Mouse (Mus musculus): ENCODE measurements around the gene Riok1. TPM values are rescaled to one million over a fixed set of nuclear protein-coding genes. Genes with fewer than 3 reads are reported as not detected.

The Riok1 gene
- 50.4 and 55.9 TPM in 2 replicates for polyA plus RNA-seq (2016; fragmentation: Nextera tagmentation; extraction: Ambion mirVana)

DNA sequence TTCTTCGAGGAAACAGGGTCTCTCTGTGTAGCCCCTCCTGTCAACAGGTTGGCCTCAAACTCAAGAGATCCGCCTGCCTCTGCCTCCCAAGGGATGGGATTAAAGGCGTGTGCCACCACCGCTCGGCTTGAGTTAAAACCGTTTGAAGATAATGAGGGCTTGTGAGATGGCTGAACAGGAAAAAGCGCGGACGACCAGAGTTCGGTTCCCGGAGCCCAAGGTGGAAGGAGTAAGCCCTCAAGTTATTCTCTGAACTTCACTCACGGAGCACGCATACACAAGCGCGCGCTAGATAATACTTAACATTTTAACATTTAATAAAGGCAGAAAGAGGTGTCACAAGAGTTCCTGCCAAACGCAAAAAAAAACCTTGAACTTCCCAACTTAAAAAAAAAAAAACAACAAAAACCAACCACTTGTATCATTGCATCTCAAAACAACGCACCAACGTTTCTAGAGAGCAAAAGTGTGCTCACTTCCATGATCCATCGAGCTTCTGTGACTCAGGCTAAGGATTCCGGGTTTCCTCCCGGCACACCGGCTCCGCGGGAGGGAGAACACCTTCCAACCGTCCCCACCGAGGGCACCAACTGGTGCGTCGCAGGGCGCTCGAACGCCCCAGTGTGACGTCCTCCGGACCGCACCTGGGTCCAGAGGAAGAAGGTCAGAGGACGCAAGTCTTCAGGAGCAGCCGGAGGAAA lies at the start of gene Riok1:
Gene Riok1, plus strand, starts transcription at position 653 of the 701 bp plus-strand sequence.
- Histone ChIP-seq H3K27ac (peak within 1 kb of the TSS; percentile 85), H3K9me3 (no peaks in the 10 kb centered on the region), H3K4me1 (peaks cover 23% of the 10 kb centered on the region), H3K36me3 (replicated peaks) (peaks cover 21% of the 10 kb centered on the region), H3K4me3 (peak within 1 kb of the TSS; percentile 89), H3K27me3 (ENCODE audit: poor library complexity, severe bottlenecking) (no peaks in the 10 kb centered on the region)
- 13% methylated on average over 37 of the region's 37 CpGs for WGBS
- peak; percentile 18 for DNase-seq (ENCODE audit: extremely low spot score, low spot score)

GRCm38 (mm10) chr13:37989701-37990100 lies 47.1 kb upstream of the Riok1 start:
- Histone ChIP-seq H3K27ac (no peak overlapping the region), H3K27me3 (ENCODE audit: poor library complexity, severe bottlenecking) (no peaks in the 10 kb centered on the region), H3K36me3 (replicated peaks) (peaks cover 72% of the 10 kb centered on the region), H3K9me3 (no peaks in the 10 kb centered on the region), H3K4me3 (no peak overlapping the region), H3K4me1 (peaks cover 16% of the 10 kb centered on the region)
- DNase-seq (ENCODE audit: extremely low spot score, low spot score): no peak
- WGBS: 91% methylated on average over 8 of the region's 8 CpGs

GRCm38 (mm10) chr13:37992638-37993371 lies 44.0 kb upstream of the Riok1 start:
- H3K27me3 ChIP-seq (ENCODE audit: poor library complexity, severe bottlenecking): no peaks in the 10 kb centered on the region
- WGBS: 24% methylated on average over 10 of the region's 10 CpGs
- no peak for DNase-seq (ENCODE audit: extremely low spot score, low spot score)
- peak overlapping the region; percentile 94 for H3K4me3 ChIP-seq
- no peaks in the 10 kb centered on the region for H3K9me3 ChIP-seq
- peak overlapping the region; percentile 98 for H3K27ac ChIP-seq
- H3K36me3 ChIP-seq (replicated peaks): peaks cover 41% of the 10 kb centered on the region
- H3K4me1 ChIP-seq: peaks cover 18% of the 10 kb centered on the region

DNA sequence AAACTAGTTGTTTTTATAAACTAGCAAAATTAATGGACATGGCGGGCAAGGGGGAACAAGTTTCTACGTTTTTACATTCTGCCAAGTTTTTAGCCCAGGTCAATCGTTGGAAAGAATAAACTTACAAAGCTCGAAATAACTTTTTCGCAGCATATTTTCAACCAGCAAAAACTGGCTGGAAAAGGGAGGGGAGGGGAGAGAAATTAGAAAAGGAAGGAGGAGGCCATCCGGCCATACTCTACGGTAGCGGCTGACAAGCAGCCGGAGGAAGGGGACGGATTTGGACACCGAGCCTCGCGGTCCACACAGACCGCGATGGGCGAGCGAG lies 43.5 kb upstream of the Riok1 start:
- Histone ChIP-seq H3K27me3 (ENCODE audit: poor library complexity, severe bottlenecking) (no peaks in the 10 kb centered on the region), H3K27ac (peak overlapping the region; percentile 98), H3K36me3 (replicated peaks) (peaks cover 35% of the 10 kb centered on the region), H3K4me1 (peaks cover 18% of the 10 kb centered on the region), H3K4me3 (peak overlapping the region; percentile 94), H3K9me3 (no peaks in the 10 kb centered on the region)
- DNase-seq (ENCODE audit: extremely low spot score, low spot score): no peak
- under 1% methylated on average over 17 of the region's 17 CpGs for WGBS

- Histone ChIP-seq H3K4me3 (peak within 1 kb of the TSS; percentile 94), H3K27ac (peak within 1 kb of the TSS; percentile 98), H3K4me1 (peaks cover 18% of the 10 kb centered on the region), H3K9me3 (no peaks in the 10 kb centered on the region), H3K36me3 (replicated peaks) (peaks cover 30% of the 10 kb centered on the region), H3K27me3 (ENCODE audit: poor library complexity, severe bottlenecking) (no peaks in the 10 kb centered on the region)
- WGBS: under 1% methylated on average over 86 of the region's 89 CpGs
- DNase-seq (ENCODE audit: extremely low spot score, low spot score): peak; percentile 92
Measured at GRCm38 (mm10) chr13:37993704-37994404, 42.9 kb upstream of the Riok1 start, which contains the start of gene Ssr1. Gene Ssr1 (minus strand): TSS chr13:37994217.

GRCm38 (mm10) chr13:37994405-37994749 lies 42.4 kb upstream of the Riok1 start:
- peak overlapping the region; percentile 98 for H3K27ac ChIP-seq

DNA sequence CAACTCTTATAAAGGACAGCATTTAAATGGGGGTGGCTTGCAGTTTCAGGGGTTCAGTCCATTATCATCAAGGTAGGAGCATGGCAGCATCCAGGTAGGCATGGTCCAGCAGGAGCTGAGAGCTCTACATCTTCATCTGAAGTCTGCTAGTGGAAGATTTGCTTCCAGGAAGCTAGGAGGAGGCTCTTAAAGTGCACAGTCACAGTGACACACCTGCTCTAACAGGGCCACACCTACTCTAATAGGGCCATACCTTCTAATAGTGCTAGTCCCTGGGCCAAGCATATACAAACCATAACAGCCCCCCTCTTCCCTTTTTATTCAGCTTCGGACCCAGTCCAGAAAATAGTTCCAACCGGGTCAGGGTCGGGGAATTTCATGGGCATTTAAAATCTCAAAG lies 37.1 kb upstream of the Riok1 start:
- H3K4me1 ChIP-seq: peaks cover 1% of the 10 kb centered on the region
- H3K36me3 ChIP-seq (replicated peaks): no peaks in the 10 kb centered on the region
- no peak overlapping the region for H3K27ac ChIP-seq
- no peaks in the 10 kb centered on the region for H3K27me3 ChIP-seq (ENCODE audit: poor library complexity, severe bottlenecking)
- H3K9me3 ChIP-seq: no peaks in the 10 kb centered on the region
- no peak for DNase-seq (ENCODE audit: extremely low spot score, low spot score)
- no peak overlapping the region for H3K4me3 ChIP-seq
- 86% methylated on average over 3 of the region's 3 CpGs for WGBS

More at GRCm38 (mm10) chr13:37994405-37994749, 42.4 kb upstream of the Riok1 start:
- 21% methylated on average over 7 of the region's 7 CpGs for WGBS
- no peak for DNase-seq (ENCODE audit: extremely low spot score, low spot score)
- H3K27me3 ChIP-seq (ENCODE audit: poor library complexity, severe bottlenecking): no peaks in the 10 kb centered on the region
- no peaks in the 10 kb centered on the region for H3K9me3 ChIP-seq
- peaks cover 25% of the 10 kb centered on the region for H3K36me3 ChIP-seq (replicated peaks)
- H3K4me3 ChIP-seq: peak overlapping the region; percentile 94
- H3K4me1 ChIP-seq: peaks cover 18% of the 10 kb centered on the region

- WGBS: 38% methylated on average over 1 of the region's 1 CpGs
- no peaks in the 10 kb centered on the region for H3K9me3 ChIP-seq
- DNase-seq (ENCODE audit: extremely low spot score, low spot score): no peak
- H3K4me1 ChIP-seq: no peaks in the 10 kb centered on the region
- no peaks in the 10 kb centered on the region for H3K27me3 ChIP-seq (ENCODE audit: poor library complexity, severe bottlenecking)
- no peak overlapping the region for H3K27ac ChIP-seq
- no peaks in the 10 kb centered on the region for H3K36me3 ChIP-seq (replicated peaks)
- no peak overlapping the region for H3K4me3 ChIP-seq
Measured at GRCm38 (mm10) chr13:38002461-38002860, 34.3 kb upstream of the Riok1 start.

DNA sequence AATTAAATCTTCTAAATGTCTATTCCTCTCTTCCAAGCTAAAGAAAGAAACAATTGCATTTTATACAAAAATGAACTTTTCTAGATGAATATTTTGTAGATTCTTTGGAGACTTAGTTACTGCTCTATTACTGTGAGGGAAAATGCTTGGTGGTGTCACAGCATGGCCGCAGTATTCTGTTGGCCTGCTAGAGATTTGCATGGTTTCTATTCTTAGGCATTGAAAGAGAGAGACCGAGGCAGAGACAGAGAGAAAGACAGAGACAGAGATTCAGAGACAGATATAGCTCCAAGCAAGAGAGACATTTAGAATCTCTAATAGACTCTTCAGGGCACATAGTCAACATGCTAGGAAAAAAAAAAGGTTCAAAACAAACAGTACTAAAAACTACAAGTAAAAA lies 28.8 kb upstream of the Riok1 start:
- H3K4me3 ChIP-seq: no peak overlapping the region
- no peaks in the 10 kb centered on the region for H3K36me3 ChIP-seq (replicated peaks)
- no peak overlapping the region for H3K27ac ChIP-seq
- H3K27me3 ChIP-seq (ENCODE audit: poor library complexity, severe bottlenecking): no peaks in the 10 kb centered on the region
- H3K4me1 ChIP-seq: no peaks in the 10 kb centered on the region
- WGBS: 90% methylated on average over 2 of the region's 2 CpGs
- no peaks in the 10 kb centered on the region for H3K9me3 ChIP-seq
- DNase-seq (ENCODE audit: extremely low spot score, low spot score): no peak

DNA sequence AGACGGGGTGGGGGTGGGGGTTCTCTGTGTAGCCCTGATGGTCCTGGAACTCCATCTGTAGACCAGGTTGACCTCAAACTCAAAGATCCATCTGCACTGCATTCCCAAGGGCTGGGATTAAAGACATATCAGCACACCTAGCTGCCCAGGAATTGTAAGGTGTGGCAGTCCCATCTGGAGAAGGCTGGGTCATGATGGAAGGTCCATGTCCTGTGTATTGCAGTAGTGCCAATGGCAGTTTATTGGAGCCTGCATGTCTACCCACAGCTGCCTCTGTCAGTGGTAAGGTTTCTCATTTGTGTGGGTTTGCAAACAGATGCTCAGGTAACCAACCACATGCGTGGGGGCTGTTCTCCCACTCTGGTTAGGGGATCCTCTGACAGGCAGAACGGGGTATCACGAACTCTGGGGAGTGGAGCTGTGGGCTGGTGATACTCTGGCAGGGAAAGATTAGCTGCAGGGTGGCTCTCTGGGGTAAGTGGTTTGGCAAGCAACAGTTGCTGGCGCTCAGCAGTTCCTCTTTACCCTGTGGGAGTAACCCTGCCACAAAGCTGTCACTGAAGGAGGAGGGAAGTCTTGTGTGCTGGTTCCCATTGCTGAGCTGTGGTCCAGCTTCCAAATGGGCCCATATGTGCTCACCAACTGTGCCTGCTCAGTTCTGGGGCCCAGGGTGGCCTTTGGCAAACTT lies 26.9 kb upstream of the Riok1 start:
- no peaks in the 10 kb centered on the region for H3K36me3 ChIP-seq (replicated peaks)

GRCm38 (mm10) chr13:38010444-38010910 lies 26.3 kb upstream of the Riok1 start:
- Histone ChIP-seq H3K27ac (no peak overlapping the region), H3K4me3 (no peak overlapping the region)

More for the DNA sequence above, 26.9 kb upstream of the Riok1 start:
- Histone ChIP-seq H3K27ac (no peak overlapping the region), H3K27me3 (ENCODE audit: poor library complexity, severe bottlenecking) (no peaks in the 10 kb centered on the region), H3K4me3 (no peak overlapping the region), H3K9me3 (no peaks in the 10 kb centered on the region), H3K4me1 (no peaks in the 10 kb centered on the region)
- WGBS: 88% methylated on average over 5 of the region's 5 CpGs
- DNase-seq (ENCODE audit: extremely low spot score, low spot score): peak; percentile 8

GRCm38 (mm10) chr13:38012436-38012835 lies 24.4 kb upstream of the Riok1 start:
- no peak for DNase-seq (ENCODE audit: extremely low spot score, low spot score)
- H3K4me3 ChIP-seq: no peak overlapping the region
- no peaks in the 10 kb centered on the region for H3K4me1 ChIP-seq
- H3K36me3 ChIP-seq (replicated peaks): no peaks in the 10 kb centered on the region
- no peaks in the 10 kb centered on the region for H3K27me3 ChIP-seq (ENCODE audit: poor library complexity, severe bottlenecking)
- H3K27ac ChIP-seq: no peak overlapping the region
- H3K9me3 ChIP-seq: no peaks in the 10 kb centered on the region
- WGBS: 87% methylated on average over 5 of the region's 5 CpGs

More at GRCm38 (mm10) chr13:38010444-38010910, 26.3 kb upstream of the Riok1 start:
- Histone ChIP-seq H3K27me3 (ENCODE audit: poor library complexity, severe bottlenecking) (no peaks in the 10 kb centered on the region), H3K36me3 (replicated peaks) (no peaks in the 10 kb centered on the region), H3K4me1 (no peaks in the 10 kb centered on the region), H3K9me3 (no peaks in the 10 kb centered on the region)
- WGBS: 87% methylated on average over 5 of the region's 5 CpGs
- DNase-seq (ENCODE audit: extremely low spot score, low spot score): peak; percentile 13

Data from forebrain, embryonic 10.5 days (tissue).